ENCODE assay signal across 12 mouse cellular contexts in genomic region chr13:36296574-36296973, GRCm38 (mm10).
DNase-seq lines count a peak whose midpoint lies in the region; ATAC-seq and TF ChIP-seq lines count a peak whose summit lies in the region.
"Had no signal": no experiment of that assay in that cellular context is flagged by ENCODE, and none has a peak within 500 bp of the region (broad histone marks: within the 10 kb centered on the region; RNA-seq: fewer than 3 reads in every experiment).

No protein-coding gene starts in this region.

- H3K36me3 ChIP-seq in heart, embryonic 15.5 days: no peaks in the 10 kb centered on the region
- H3K36me3 ChIP-seq in lung, embryonic 15.5 days: no peaks in the 10 kb centered on the region
- no peaks in the 10 kb centered on the region for H3K36me3 ChIP-seq in embryonic facial prominence, embryonic 15.5 days
- H3K36me3 ChIP-seq in forebrain, postnatal 0 days (ENCODE audit: insufficient read depth): no peaks in the 10 kb centered on the region
- H3K36me3 ChIP-seq: liver, embryonic 15.5 days had no signal

- TF ChIP-seq CTCF in forebrain, postnatal 0 days (IDR thresholded peaks at IDR 0.05; ENCODE audit: low read depth): no peak

- no peak overlapping the region for H3K9ac ChIP-seq in heart, embryonic 15.5 days
- H3K9ac ChIP-seq in lung, embryonic 15.5 days: no peak overlapping the region
- no peak overlapping the region for H3K9ac ChIP-seq in embryonic facial prominence, embryonic 15.5 days
- H3K9ac ChIP-seq in forebrain, postnatal 0 days: no peak overlapping the region
- H3K9ac ChIP-seq: liver, embryonic 15.5 days had no signal

- DNase-seq in heart, postnatal 10 days: no peak
- DNase-seq in lung, postnatal 14 days: no peak
- DNase-seq in forebrain, postnatal 0 days: no peak
- no peak for DNase-seq in right cerebral cortex, adult 2 months (ENCODE audit: low spot score in 2 of 2)
- DNase-seq: cerebellum, postnatal 25 days had no signal

- H3K4me1 ChIP-seq in heart, embryonic 15.5 days (replicated peaks): peaks cover 46% of the 10 kb centered on the region
- peaks cover 33% of the 10 kb centered on the region for H3K4me1 ChIP-seq in lung, embryonic 15.5 days
- peaks cover 25% of the 10 kb centered on the region for H3K4me1 ChIP-seq in embryonic facial prominence, embryonic 15.5 days
- peaks cover 18% of the 10 kb centered on the region for H3K4me1 ChIP-seq in forebrain, postnatal 0 days (ENCODE audit: insufficient read depth)
- H3K4me1 ChIP-seq: liver, embryonic 15.5 days had no signal

- intact Hi-C loops in heart, postnatal 10 days (cut with DNase I): no loop called here

- peak; percentile 77; the same call in 1 of the 2 replicates for ATAC-seq in heart, embryonic 15.5 days (replicated peaks; ENCODE audit: insufficient number of reproducible peaks, insufficient read depth, low FRiP score, low read depth)
- no peak for ATAC-seq in lung, embryonic 15.5 days (ENCODE audit: borderline replicate concordance, extremely low read depth, low FRiP score, low TSS enrichment)
- ATAC-seq in embryonic facial prominence, embryonic 15.5 days (ENCODE audit: insufficient number of reproducible peaks, low FRiP score, low TSS enrichment, low read depth): no peak
- ATAC-seq in forebrain, postnatal 0 days: no peak
- ATAC-seq: activated CD4-positive, CD25-positive, alpha-beta regulatory T cell, adult 4 months had no signal

- H3K9me3 ChIP-seq in heart, embryonic 15.5 days (replicated peaks): no peaks in the 10 kb centered on the region
- no peaks in the 10 kb centered on the region for H3K9me3 ChIP-seq in lung, embryonic 15.5 days
- H3K9me3 ChIP-seq in embryonic facial prominence, embryonic 15.5 days (replicated peaks): no peaks in the 10 kb centered on the region
- no peaks in the 10 kb centered on the region for H3K9me3 ChIP-seq in forebrain, postnatal 0 days (ENCODE audit: low read length)
- H3K9me3 ChIP-seq: liver, embryonic 15.5 days; megakaryocyte, embryonic 14.5 days had no signal

- H3K4me2 ChIP-seq in heart, embryonic 15.5 days: peak overlapping the region; percentile 38
- H3K4me2 ChIP-seq in lung, embryonic 15.5 days: no peak overlapping the region
- H3K4me2 ChIP-seq in embryonic facial prominence, embryonic 15.5 days (replicated peaks): no peak overlapping the region
- no peak overlapping the region for H3K4me2 ChIP-seq in forebrain, postnatal 0 days (ENCODE audit: low read depth)
- H3K4me2 ChIP-seq: liver, embryonic 15.5 days had no signal

- 34% methylated on average over 4 of the region's 4 CpGs for WGBS in heart, embryonic 15.5 days
- WGBS in lung, embryonic 15.5 days: 45% methylated on average over 4 of the region's 4 CpGs
- WGBS in embryonic facial prominence, embryonic 15.5 days: 62% methylated on average over 4 of the region's 4 CpGs
- WGBS in forebrain, postnatal 0 days: 55% methylated on average over 4 of the region's 4 CpGs

- peak overlapping the region; percentile 70 for H3K27ac ChIP-seq in heart, embryonic 15.5 days
- peak overlapping the region; percentile 70 for H3K27ac ChIP-seq in lung, embryonic 15.5 days
- 0 out of 2 replicates have a peak overlapping the region, but pooled peaks have one; percentile 12 for H3K27ac ChIP-seq in embryonic facial prominence, embryonic 15.5 days (replicated peaks)
- 0 out of 2 replicates have a peak overlapping the region, but pooled peaks have one; percentile 45 for H3K27ac ChIP-seq in forebrain, postnatal 0 days (ENCODE audit: low read depth, low read length)
- H3K27ac ChIP-seq: kidney, postnatal 0 days; liver, embryonic 15.5 days had no signal

- H3K27me3 ChIP-seq in heart, embryonic 15.5 days: no peaks in the 10 kb centered on the region
- no peaks in the 10 kb centered on the region for H3K27me3 ChIP-seq in lung, embryonic 15.5 days
- H3K27me3 ChIP-seq in embryonic facial prominence, embryonic 15.5 days: no peaks in the 10 kb centered on the region
- no peaks in the 10 kb centered on the region for H3K27me3 ChIP-seq in forebrain, postnatal 0 days (ENCODE audit: insufficient read depth, low read length)
- H3K27me3 ChIP-seq: liver, embryonic 15.5 days; megakaryocyte, embryonic 14.5 days had no signal

- no peak overlapping the region for H3K4me3 ChIP-seq in heart, embryonic 15.5 days
- H3K4me3 ChIP-seq in lung, embryonic 15.5 days: no peak overlapping the region
- no peak overlapping the region for H3K4me3 ChIP-seq in embryonic facial prominence, embryonic 15.5 days (replicated peaks)
- no peak overlapping the region for H3K4me3 ChIP-seq in forebrain, postnatal 0 days (ENCODE audit: low read depth, low read length)
- H3K4me3 ChIP-seq: liver, embryonic 15.5 days; megakaryocyte, embryonic 14.5 days had no signal

Comparison
In these comparisons a context has a peak if more than half of its experiments do, and no peak if none do; other contexts are left out.
1. H3K27ac ChIP-seq: peak in every context shown above with its lines; median percentile 70 in heart, embryonic 15.5 days; 70 in lung, embryonic 15.5 days; 45 in forebrain, postnatal 0 days; 12 in embryonic facial prominence, embryonic 15.5 days.